Mouse (Mus musculus) kidney, embryonic 15.5 days (tissue): Measurements from ENCODE around the gene Pea15a. TPM values are rescaled to one million over a fixed set of nuclear protein-coding genes. Genes with fewer than 3 reads are reported as not detected.

ENCODE experiments used
- ATAC-seq: fragments of 200-750 bp; cut with Nextera tagmentation; replicated peaks from 2 replicates; pipeline ENCODE4 v1.8.0; 2017; ENCODE audit warnings: moderate TSS enrichment; ENCODE audit not compliant: low FRiP score
- H3K27ac ChIP-seq: fragments of 300-500 bp; sonication (generic); 2 replicates; pipeline ENCODE4 v1.5.1; 2015; ENCODE audit warnings: mild to moderate bottlenecking, inconsistent platforms
- H3K27me3 ChIP-seq: fragments of 300-500 bp; sonication (generic); 2 replicates; pipeline ENCODE4 v1.6.1; 2015; ENCODE audit warnings: inconsistent platforms
- H3K36me3 ChIP-seq: fragments of 300-500 bp; sonication (generic); 2 replicates; pipeline ENCODE4 v1.6.1; 2015; ENCODE audit warnings: inconsistent platforms
- H3K4me1 ChIP-seq: fragments of 300-500 bp; sonication (generic); 2 replicates; pipeline ENCODE4 v1.6.1; 2015; ENCODE audit warnings: inconsistent platforms
- H3K4me2 ChIP-seq: fragments of 300-500 bp; sonication (generic); 2 replicates; pipeline ENCODE4 v1.6.1; 2015; ENCODE audit warnings: moderate library complexity, mild to moderate bottlenecking, inconsistent platforms
- H3K4me3 ChIP-seq: fragments of 300-500 bp; sonication (generic); replicated peaks from 2 replicates; pipeline ENCODE4 v1.5.1; 2015; ENCODE audit warnings: mild to moderate bottlenecking, inconsistent platforms
- H3K9ac ChIP-seq: fragments of 300-500 bp; sonication (generic); 2 replicates; pipeline ENCODE4 v1.6.1; 2015; ENCODE audit warnings: mild to moderate bottlenecking, inconsistent platforms
- H3K9me3 ChIP-seq: fragments of 300-500 bp; sonication (generic); replicated peaks from 2 replicates; pipeline ENCODE4 v1.6.1; 2016; ENCODE audit warnings: inconsistent platforms
- WGBS: fragments of 180-500 bp; shearing (Covaris S2); methylation state at CpG from one replicate; pipeline ENCODE4 v1.1.7; 2015; ENCODE audit warnings: mixed read lengths; 5-methylcytosine and 5-hydroxymethylcytosine counted together
- polyA plus RNA-seq: library from polyadenylated mRNA; unstranded; fragments of >200 nt; fragmentation: Nextera tagmentation; extraction: Ambion mirVana; gene quantifications from 2 replicates; pipeline ENCODE4 v1.2.1, GENCODE M21; 2015

The Pea15a gene
- polyA plus RNA-seq, 1 experiment from 2014 or later = 124 TPM

DNA sequence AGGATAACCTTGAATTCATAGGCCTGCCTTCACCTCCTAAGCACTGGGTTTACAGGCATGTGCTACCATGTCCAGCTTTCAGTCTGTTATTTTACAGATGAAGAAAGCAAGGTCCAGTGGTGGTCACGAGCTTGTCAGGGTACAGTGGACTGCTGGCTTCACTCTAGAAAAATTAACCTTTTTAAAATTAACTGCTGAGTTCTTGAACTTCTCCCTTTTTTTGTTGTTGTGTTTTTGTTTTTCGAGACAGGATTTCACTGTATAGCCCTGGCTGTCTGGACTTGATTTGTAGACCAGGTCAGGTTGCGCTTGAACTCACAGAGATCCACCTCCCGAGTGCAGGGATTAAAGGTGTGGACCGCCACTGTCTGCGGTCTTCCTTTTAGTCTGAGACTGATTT, 43.6 kb downstream of the Pea15a start:
- no peak overlapping the region for H3K9ac ChIP-seq
- H3K27me3 ChIP-seq = no peaks in the 10 kb centered on the region
- H3K36me3 ChIP-seq = peaks cover 49% of the 10 kb centered on the region
- no peak overlapping the region for H3K27ac ChIP-seq
- no peak for ATAC-seq
- H3K9me3 ChIP-seq = no peaks in the 10 kb centered on the region
- H3K4me3 ChIP-seq = no peak overlapping the region
- peaks cover 24% of the 10 kb centered on the region for H3K4me1 ChIP-seq
- no peak overlapping the region for H3K4me2 ChIP-seq
- WGBS = 37% methylated on average over 6 of the region's 6 CpGs

DNA sequence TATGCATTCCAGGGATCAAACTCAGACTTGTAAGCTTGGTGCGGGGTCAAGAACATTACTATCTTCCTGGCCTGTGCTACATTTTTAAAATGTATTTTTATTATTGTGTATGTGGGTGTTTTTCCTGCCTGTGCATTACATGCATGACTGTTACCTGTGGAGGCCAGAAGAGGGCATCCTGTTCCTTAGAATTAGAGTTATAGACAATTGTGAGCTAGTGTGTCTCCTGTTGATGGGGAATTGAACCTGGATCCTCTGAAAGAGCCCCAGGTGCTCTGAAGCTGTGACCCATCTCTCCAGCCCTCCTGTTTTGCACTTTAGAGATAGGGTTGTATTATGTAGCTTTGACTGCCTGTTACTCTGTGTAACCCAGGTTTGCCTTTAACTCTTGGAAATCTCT, 44.6 kb downstream of the Pea15a start:
- Histone ChIP-seq H3K27ac (no peak overlapping the region), H3K4me3 (no peak overlapping the region), H3K4me2 (no peak overlapping the region), H3K36me3 (peaks cover 40% of the 10 kb centered on the region), H3K27me3 (no peaks in the 10 kb centered on the region), H3K9ac (no peak overlapping the region), H3K4me1 (peaks cover 15% of the 10 kb centered on the region; the same call in 1 of the 2 replicates), H3K9me3 (no peaks in the 10 kb centered on the region)
- WGBS = 92% methylated on average over 1 of the region's 1 CpGs
- ATAC-seq = no peak

DNA sequence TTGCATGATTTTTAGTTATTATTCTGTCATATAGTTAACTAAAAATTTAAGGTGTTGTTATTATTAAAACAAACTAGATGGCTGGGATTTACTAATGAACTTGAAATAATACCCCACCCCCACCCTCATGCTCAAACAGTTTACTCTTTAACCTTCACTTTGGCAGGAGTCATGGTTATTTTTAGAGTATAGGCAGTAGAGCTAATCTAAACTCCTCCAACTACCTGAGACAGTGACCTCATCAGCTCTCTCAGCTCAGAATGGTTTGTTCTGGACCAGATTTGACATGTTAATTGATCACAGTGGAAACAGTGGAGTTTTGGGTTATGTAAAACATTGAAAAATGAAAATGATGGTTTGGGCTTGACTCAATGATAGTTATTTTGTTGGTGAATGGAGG, 46.1 kb downstream of the Pea15a start:
- Histone ChIP-seq H3K27ac (no peak overlapping the region), H3K27me3 (no peaks in the 10 kb centered on the region), H3K4me1 (0 out of 2 replicates have a peak, but pooled peaks cover 15% of the 10 kb centered on the region), H3K4me3 (no peak overlapping the region), H3K4me2 (no peak overlapping the region), H3K9ac (no peak overlapping the region), H3K36me3 (peaks cover 38% of the 10 kb centered on the region), H3K9me3 (no peaks in the 10 kb centered on the region)
- ATAC-seq = no peak

DNA sequence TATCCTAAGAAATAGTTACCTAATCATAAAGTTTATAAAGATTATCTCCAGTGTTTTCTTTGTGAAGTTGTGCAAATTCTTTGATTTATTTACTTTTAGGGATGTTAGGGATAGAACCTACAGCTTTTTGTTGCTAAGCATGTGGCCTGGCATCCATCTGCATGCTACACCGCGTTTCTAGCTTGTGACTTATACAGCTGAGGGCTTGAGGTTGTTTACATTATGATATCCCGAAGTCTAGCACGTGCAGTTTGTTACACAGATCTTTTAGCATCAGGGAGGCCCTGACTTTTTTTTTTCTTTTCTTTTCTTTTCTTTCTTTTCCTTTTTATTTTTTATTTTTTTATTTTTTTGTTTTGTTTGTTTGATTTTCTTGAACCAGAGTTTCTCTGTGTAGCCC, 46.6 kb downstream of the Pea15a start:
- WGBS = 59% methylated on average over 4 of the region's 4 CpGs
- Histone ChIP-seq H3K9me3 (no peaks in the 10 kb centered on the region), H3K4me3 (no peak overlapping the region), H3K27me3 (no peaks in the 10 kb centered on the region), H3K36me3 (peaks cover 38% of the 10 kb centered on the region), H3K9ac (no peak overlapping the region), H3K4me2 (no peak overlapping the region), H3K27ac (no peak overlapping the region), H3K4me1 (0 out of 2 replicates have a peak, but pooled peaks cover 15% of the 10 kb centered on the region)
- no peak for ATAC-seq

DNA sequence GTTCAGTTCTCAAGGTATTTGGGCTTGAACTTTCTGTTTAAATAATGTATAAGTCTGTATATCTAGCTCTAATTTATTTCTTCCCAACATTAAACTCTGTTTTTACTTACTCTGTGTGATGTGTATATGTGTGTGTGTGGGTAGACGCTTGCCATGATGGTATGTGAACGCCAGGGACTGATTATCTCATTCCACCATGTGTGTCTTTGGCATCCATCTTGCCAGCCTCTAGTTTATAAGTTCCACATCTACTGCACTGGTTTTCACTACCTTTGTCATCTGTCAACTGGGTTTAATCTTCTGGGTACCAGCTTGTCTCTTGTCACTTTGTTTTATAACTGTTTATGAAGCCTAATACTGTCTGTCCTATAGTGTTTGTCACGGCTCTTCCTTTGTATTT, 51.1 kb downstream of the Pea15a start:
- no peak overlapping the region for H3K27ac ChIP-seq
- H3K4me1 ChIP-seq = 0 out of 2 replicates have a peak, but pooled peaks cover 4% of the 10 kb centered on the region
- H3K9me3 ChIP-seq = no peaks in the 10 kb centered on the region
- peaks cover 67% of the 10 kb centered on the region for H3K36me3 ChIP-seq
- no peak for ATAC-seq
- 92% methylated on average over 3 of the region's 3 CpGs for WGBS
- no peak overlapping the region for H3K4me3 ChIP-seq
- no peak overlapping the region for H3K9ac ChIP-seq
- H3K27me3 ChIP-seq = no peaks in the 10 kb centered on the region
- H3K4me2 ChIP-seq = no peak overlapping the region

DNA sequence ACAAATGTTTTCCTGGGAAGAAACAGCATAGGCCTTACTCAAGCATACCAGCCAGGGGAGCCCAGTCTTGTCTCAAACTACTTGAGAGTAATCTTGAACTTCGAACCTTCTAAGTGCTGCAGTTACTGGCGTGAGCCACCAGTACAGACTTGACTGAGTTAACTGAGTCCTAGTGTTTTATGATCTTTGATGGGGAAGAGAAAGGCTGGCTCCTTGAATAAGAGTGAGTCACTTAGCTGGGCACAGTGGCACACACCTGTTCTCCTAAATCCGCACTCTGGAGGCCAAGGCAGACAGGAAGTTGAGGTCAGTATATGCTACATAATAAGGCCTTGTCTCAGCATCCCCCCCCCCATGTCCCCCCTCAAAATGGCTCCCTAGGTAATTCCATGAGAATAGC, 52.1 kb downstream of the Pea15a start:
- no peak for ATAC-seq
- Histone ChIP-seq H3K9ac (no peak overlapping the region), H3K27ac (no peak overlapping the region), H3K4me1 (peaks cover 9% of the 10 kb centered on the region), H3K36me3 (peaks cover 73% of the 10 kb centered on the region), H3K27me3 (no peaks in the 10 kb centered on the region), H3K4me3 (no peak overlapping the region), H3K4me2 (no peak overlapping the region), H3K9me3 (no peaks in the 10 kb centered on the region)
- WGBS = 91% methylated on average over 3 of the region's 3 CpGs

DNA sequence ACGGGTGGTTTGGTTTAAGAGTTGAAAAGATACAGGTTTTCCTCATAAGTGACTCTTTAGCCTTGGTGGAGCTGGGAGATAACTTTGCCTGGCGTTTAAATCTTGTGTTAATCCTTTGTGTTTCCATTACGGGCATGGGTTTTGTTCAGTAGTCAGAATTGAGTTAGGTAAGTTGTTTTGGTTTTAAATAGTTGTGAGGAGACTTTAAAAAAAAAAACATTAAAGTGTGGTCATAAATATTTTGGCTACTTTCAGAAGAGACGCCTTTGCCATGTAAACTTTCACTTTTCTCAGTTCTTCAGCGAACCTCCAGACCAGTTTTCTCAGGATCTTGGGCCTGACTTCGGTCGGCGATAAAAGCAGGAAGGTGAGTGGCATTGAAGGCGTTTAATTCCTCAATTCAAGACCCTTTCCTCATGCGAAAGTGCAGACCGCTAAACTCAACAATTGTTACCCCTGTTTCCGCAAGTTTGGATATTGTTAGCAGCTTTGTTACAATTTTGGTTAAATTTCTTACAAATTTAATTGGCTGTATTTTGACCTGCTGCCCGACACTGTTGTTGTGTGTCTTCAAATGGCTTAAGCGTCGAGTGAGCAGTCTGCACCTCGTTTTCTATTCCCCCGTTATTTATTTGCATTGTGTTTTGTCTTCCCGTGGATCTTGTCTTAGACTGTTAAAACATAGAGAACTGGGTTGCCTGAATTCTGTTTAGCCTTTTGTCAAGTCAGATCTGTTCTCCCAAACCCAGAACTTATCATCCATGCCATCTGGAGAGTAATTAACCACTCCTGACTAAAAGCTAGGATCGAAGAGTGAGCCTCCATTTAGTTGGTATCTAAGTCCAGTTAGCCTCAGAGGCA, 57.4 kb downstream of the Pea15a start:
- peaks cover 43% of the 10 kb centered on the region for H3K36me3 ChIP-seq
- H3K9me3 ChIP-seq = no peaks in the 10 kb centered on the region
- 13% methylated on average over 19 of the region's 19 CpGs for WGBS
- peak overlapping the region; percentile 91 for H3K9ac ChIP-seq
- peak overlapping the region; percentile 97 for H3K27ac ChIP-seq
- H3K4me2 ChIP-seq = peak overlapping the region; percentile 63
- peaks cover 19% of the 10 kb centered on the region for H3K4me1 ChIP-seq
- ATAC-seq = no peak
- peak overlapping the region; percentile 79 for H3K4me3 ChIP-seq
- no peaks in the 10 kb centered on the region for H3K27me3 ChIP-seq

DNA sequence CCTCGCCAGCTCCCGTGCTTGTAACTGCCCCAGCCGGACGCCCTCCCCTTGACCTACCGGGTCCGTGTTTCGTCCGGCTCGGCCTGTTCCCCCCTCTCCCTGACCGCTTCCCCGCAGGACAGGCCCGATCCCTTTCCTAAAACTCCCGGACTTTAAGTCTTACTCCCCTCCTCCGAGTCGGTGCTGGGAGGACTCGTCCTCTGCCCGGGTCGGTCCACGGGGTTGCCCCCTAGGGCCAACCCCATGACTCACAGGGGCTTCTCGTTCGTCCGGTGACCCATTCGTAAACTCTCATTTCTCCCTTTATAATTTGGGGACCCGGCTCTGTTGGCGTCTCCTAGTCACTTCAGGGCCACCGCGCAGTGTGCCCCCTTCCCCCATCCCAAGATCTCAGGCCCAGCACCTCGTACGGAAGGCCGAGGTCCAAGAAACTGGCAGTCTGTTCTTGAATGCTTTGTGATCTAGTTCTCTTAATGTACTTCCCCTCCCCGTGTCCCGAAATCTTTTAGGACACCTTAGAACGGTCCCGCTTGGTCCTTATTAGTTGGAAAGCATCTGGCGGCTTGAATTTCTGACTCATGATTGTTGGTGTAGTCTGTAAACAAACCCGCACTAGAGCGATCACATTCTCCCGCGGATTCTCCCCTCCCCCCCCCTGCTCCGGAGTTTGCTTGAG, 58.2 kb downstream of the Pea15a start:
- peak; percentile 70 for ATAC-seq

DNA sequence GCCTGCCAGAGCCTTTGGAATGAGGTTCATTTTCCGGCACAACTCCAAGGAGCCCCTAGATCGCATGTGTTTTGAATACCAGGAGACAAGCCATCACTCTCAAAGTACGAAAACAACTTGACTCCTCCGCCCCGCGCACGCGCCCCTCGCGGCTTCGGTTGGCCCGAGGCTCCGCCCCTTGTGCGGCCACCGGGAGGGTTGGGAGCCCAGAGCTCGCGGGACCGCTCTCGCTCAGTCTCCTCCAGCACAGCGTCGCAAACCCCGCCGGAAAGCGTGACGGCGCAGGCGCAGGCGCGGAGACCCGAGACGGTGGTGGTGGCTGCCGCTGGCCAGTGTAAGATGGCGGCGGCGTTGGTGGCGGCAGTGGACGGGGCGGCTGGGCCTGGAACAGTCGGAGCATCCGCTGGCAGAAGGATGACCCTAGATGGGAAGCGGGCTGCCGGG, 58.7 kb downstream of the Pea15a start, which contains the start of gene Dcaf8:
Dcaf8 (plus strand) TSS at position 250 of the 444 bp plus-strand sequence.
- Histone ChIP-seq H3K9me3 (no peaks in the 10 kb centered on the region), H3K4me2 (peak within 1 kb of the TSS; percentile 63), H3K27ac (peak within 1 kb of the TSS; percentile 97), H3K9ac (peak within 1 kb of the TSS; percentile 91), H3K27me3 (no peaks in the 10 kb centered on the region), H3K36me3 (peaks cover 29% of the 10 kb centered on the region), H3K4me1 (peaks cover 19% of the 10 kb centered on the region), H3K4me3 (peak within 1 kb of the TSS; percentile 79)
- ATAC-seq = peak; percentile 99
- WGBS = under 1% methylated on average over 41 of the region's 42 CpGs

More for the DNA sequence above, 58.2 kb downstream of the Pea15a start:
- Histone ChIP-seq H3K9me3 (no peaks in the 10 kb centered on the region), H3K4me3 (peak overlapping the region; percentile 79), H3K27me3 (no peaks in the 10 kb centered on the region), H3K4me1 (peaks cover 19% of the 10 kb centered on the region), H3K4me2 (peak overlapping the region; percentile 63), H3K27ac (peak overlapping the region; percentile 97), H3K36me3 (peaks cover 35% of the 10 kb centered on the region), H3K9ac (peak overlapping the region; percentile 91)
- WGBS = under 1% methylated on average over 39 of the region's 40 CpGs

Other genes starting within 250 kb of the Pea15a start
- 17.3 and 17.6 TPM in 2 replicates for gene Vangl2, start 178.4 kb downstream of the Pea15a start, polyA plus RNA-seq
- gene Nhlh1, start 149.2 kb downstream of the Pea15a start, polyA plus RNA-seq = not detected in 2 replicates
- 221 and 237 TPM in 2 replicates for gene Copa, start 124.3 kb downstream of the Pea15a start, polyA plus RNA-seq
- gene Ncstn, start 124.0 kb downstream of the Pea15a start, polyA plus RNA-seq = 130 and 137 TPM in 2 replicates
- 149 and 154 TPM in 2 replicates for gene Pex19, start 80.0 kb downstream of the Pea15a start, polyA plus RNA-seq
- 125 and 132 TPM in 2 replicates for gene Dcaf8, start 58.7 kb downstream of the Pea15a start, polyA plus RNA-seq
- 6.2 and 8.9 TPM in 2 replicates for gene Casq1, start 13.1 kb upstream of the Pea15a start, polyA plus RNA-seq
- gene Atp1a4, start 51.6 kb upstream of the Pea15a start, polyA plus RNA-seq = 0.05 TPM in 1 of 2 replicates, not detected in the other
- 48.9 and 54.4 TPM in 2 replicates for gene Igsf8, start 54.8 kb upstream of the Pea15a start, polyA plus RNA-seq
- gene Atp1a2, start 91.3 kb upstream of the Pea15a start, polyA plus RNA-seq = 2.2 and 2.9 TPM in 2 replicates
- not detected in 2 replicates for gene Kcnj9, start 122.5 kb upstream of the Pea15a start, polyA plus RNA-seq
- 0.83 and 1.0 TPM in 2 replicates for gene Kcnj10, start 134.4 kb upstream of the Pea15a start, polyA plus RNA-seq
- 7.6 and 7.9 TPM in 2 replicates for gene Pigm, start 169.7 kb upstream of the Pea15a start, polyA plus RNA-seq